Mouse (Mus musculus) embryo, embryonic 11 days (tissue): ENCODE measurements around the gene Hc.

Experiments
- DNase-seq: peaks from one replicate; pipeline ENCODE4 v3.0.0-alpha.2; 2015

Gene Hc

GRCm38 (mm10) chr2:34973087-34973486, 88.2 kb downstream of the Hc start:
- no peak for DNase-seq

- no peak for DNase-seq
Observed at GRCm38 (mm10) chr2:34971080-34971888, 90.0 kb downstream of the Hc start.

GRCm38 (mm10) chr2:34970092-34970750, 91.0 kb downstream of the Hc start:
- peak; percentile 84 for DNase-seq

- no peak for DNase-seq
Observed at GRCm38 (mm10) chr2:34969166-34969565, 92.1 kb downstream of the Hc start.

GRCm38 (mm10) chr2:34966243-34966934, 94.8 kb downstream of the Hc start:
- DNase-seq: no peak

- DNase-seq: no peak
Observed at GRCm38 (mm10) chr2:34965806-34966205, 95.4 kb downstream of the Hc start.

GRCm38 (mm10) chr2:34965293-34965692, 95.9 kb downstream of the Hc start:
- peak; percentile 66 for DNase-seq

- DNase-seq: no peak
Observed at GRCm38 (mm10) chr2:34964651-34965050, 96.6 kb downstream of the Hc start.

GRCm38 (mm10) chr2:34964230-34964629, 97.0 kb downstream of the Hc start:
- DNase-seq: no peak

GRCm38 (mm10) chr2:34963371-34963956, 97.8 kb downstream of the Hc start:
- DNase-seq: no peak

GRCm38 (mm10) chr2:34962893-34963292, 98.3 kb downstream of the Hc start:
- no peak for DNase-seq

GRCm38 (mm10) chr2:34962211-34962610, 99.0 kb downstream of the Hc start:
- no peak for DNase-seq

GRCm38 (mm10) chr2:34961481-34962036, 99.7 kb downstream of the Hc start, which contains the start of gene Traf1:
Traf1 (minus strand) TSS chr2:34961772.
- DNase-seq: peak; percentile 42

- no peak for DNase-seq
Observed at GRCm38 (mm10) chr2:34960966-34961365, 100.3 kb downstream of the Hc start.

- DNase-seq: no peak
Observed at GRCm38 (mm10) chr2:34960466-34960865, 100.8 kb downstream of the Hc start.

GRCm38 (mm10) chr2:34958582-34958981, 102.7 kb downstream of the Hc start:
- DNase-seq: no peak

GRCm38 (mm10) chr2:34958036-34958435, 103.2 kb downstream of the Hc start:
- no peak for DNase-seq

GRCm38 (mm10) chr2:34957405-34957804, 103.8 kb downstream of the Hc start:
- no peak for DNase-seq

GRCm38 (mm10) chr2:34956941-34957340, 104.3 kb downstream of the Hc start:
- no peak for DNase-seq

- no peak for DNase-seq
Observed at GRCm38 (mm10) chr2:34954344-34954743, 106.9 kb downstream of the Hc start.

- DNase-seq: no peak
Observed at GRCm38 (mm10) chr2:34953547-34954116, 107.6 kb downstream of the Hc start.

GRCm38 (mm10) chr2:34953018-34953417, 108.2 kb downstream of the Hc start:
- DNase-seq: no peak

- DNase-seq: no peak
Observed at GRCm38 (mm10) chr2:34951469-34951868, 109.8 kb downstream of the Hc start.
